Mouse (Mus musculus) gastrocnemius, postnatal 14 days (tissue): ENCODE results near the gene Lztfl1. TPM values are rescaled to one million over a fixed set of nuclear protein-coding genes. Genes with fewer than 3 reads are reported as not detected.
A peak's percentile ranks its signal among the peaks of the same experiment; 100 is the strongest.
"Not testable (repeated sequence)": the region's sequence is repeated elsewhere in the genome, so short reads cannot be mapped to it uniquely, and the experiment has no call there.

Source experiments
- DNase-seq: peaks from one replicate; pipeline ENCODE4 v3.0.0; 2021; ENCODE audit warnings: mixed read lengths
- intact Hi-C: fragments of 180-260 bp; cut with DNase I; formaldehyde crosslinking; loops from one replicate; pipeline ENCODE4 v1.15.1; 2025; ENCODE audit warnings: low total_unique reads
- total RNA-seq, 2 experiments: library from RNA; stranded (reverse); gene quantifications; 2 replicates each; pipeline ENCODE4 v1.2.3; 2021

The Lztfl1 gene
- total RNA-seq, 2 experiments from 2014 or later: 16.2 to 20.2 TPM

- DNase-seq: no peak
- intact Hi-C loops: no loop called here
Observed at GRCm38 (mm10) chr9:123688227-123688626, 29.3 kb downstream of the Lztfl1 start.

- DNase-seq: no peak
Observed at GRCm38 (mm10) chr9:123686206-123686605, 31.3 kb downstream of the Lztfl1 start.

GRCm38 (mm10) chr9:123683704-123684103 is 33.8 kb downstream of the Lztfl1 start:
- intact Hi-C loops: no loop called here
- no peak for DNase-seq

More at GRCm38 (mm10) chr9:123686206-123686605, 31.3 kb downstream of the Lztfl1 start:
- intact Hi-C loops: no loop called here

- DNase-seq: no peak
- intact Hi-C loops: no loop called here
Observed at GRCm38 (mm10) chr9:123679198-123679597, 38.3 kb downstream of the Lztfl1 start.

- DNase-seq: peak; percentile 6
- intact Hi-C loops: no loop called here
Observed at GRCm38 (mm10) chr9:123678327-123679105, 39.0 kb downstream of the Lztfl1 start, which contains the start of the genes Ccr9 and Slc6a20a. Gene Ccr9 (plus strand): TSS chr9:123678439. Gene Slc6a20a (minus strand): TSS chr9:123678885.

GRCm38 (mm10) chr9:123665645-123666044 is 51.9 kb downstream of the Lztfl1 start:
- intact Hi-C loops: no loop called here
- peak; percentile 33 for DNase-seq

GRCm38 (mm10) chr9:123659986-123660676 is 57.4 kb downstream of the Lztfl1 start:
- DNase-seq, intact Hi-C loops: not testable (repeated sequence)

GRCm38 (mm10) chr9:123658981-123659380 is 58.5 kb downstream of the Lztfl1 start:
- intact Hi-C loops: no loop called here
- no peak for DNase-seq

- intact Hi-C loops: no loop called here
- no peak for DNase-seq
Observed at GRCm38 (mm10) chr9:123657457-123657856, 60.0 kb downstream of the Lztfl1 start.

GRCm38 (mm10) chr9:123651369-123651768 is 66.1 kb downstream of the Lztfl1 start:
- intact Hi-C loops: no loop called here
- DNase-seq: no peak

GRCm38 (mm10) chr9:123649785-123650511 is 67.5 kb downstream of the Lztfl1 start:
- no peak for DNase-seq
- intact Hi-C loops: no loop called here

Other genes with a start within 250 kb of the Lztfl1 start
- 10 to 100 TPM; 29.4 to 31.2 TPM for gene Limd1, start 239.0 kb downstream of the Lztfl1 start, total RNA-seq
- gene Sacm1l, start 187.9 kb downstream of the Lztfl1 start, total RNA-seq: 10 to 100 TPM; 19.2 to 23.7 TPM
- not detected for gene Slc6a20b, start 85.1 kb downstream of the Lztfl1 start, total RNA-seq
- under 1 TPM in 1 of 2 experiments, not detected in 1; 0.11 TPM for gene Ccr9, start 39.3 kb downstream of the Lztfl1 start, total RNA-seq
- not detected for gene Slc6a20a, start 38.8 kb downstream of the Lztfl1 start, total RNA-seq
- gene Cxcr6, start 88.8 kb upstream of the Lztfl1 start, total RNA-seq: under 1 TPM in 1 of 2 experiments, not detected in 1; 0.21 TPM
- gene Fyco1, start 134.2 kb upstream of the Lztfl1 start, total RNA-seq: 100 to 1,000 TPM; 175 to 183 TPM
- not detected for gene Xcr1, start 144.3 kb upstream of the Lztfl1 start, total RNA-seq